Mouse (Mus musculus) cerebellum, postnatal 4 days (tissue): ENCODE measurements around the gene Pnpla5.
"Not testable (repeated sequence)": the region's sequence is repeated elsewhere in the genome, so short reads cannot be mapped to it uniquely, and the experiment has no call there.

Source experiments
- DNase-seq, 2 experiments: peaks; one replicate each; pipeline ENCODE4 v3.0.0; 2022; ENCODE audit warnings: low spot score in 2 of 2, mixed read lengths in 1 of 2

The Pnpla5 gene

GRCm38 (mm10) chr15:84120612-84121011 is 2.4 kb downstream of the Pnpla5 start:
- no peak for DNase-seq

- no peak for DNase-seq
Measured at GRCm38 (mm10) chr15:84116466-84116865, 6.5 kb downstream of the Pnpla5 start.

GRCm38 (mm10) chr15:84115727-84116126 is 7.2 kb downstream of the Pnpla5 start:
- no peak for DNase-seq

- DNase-seq: no peak
Measured at GRCm38 (mm10) chr15:84113873-84114272, 9.1 kb downstream of the Pnpla5 start.

GRCm38 (mm10) chr15:84108899-84109298 is 14.1 kb downstream of the Pnpla5 start:
- no peak for DNase-seq

- DNase-seq: no peak
Measured at GRCm38 (mm10) chr15:84105924-84106500, 17.0 kb downstream of the Pnpla5 start.

- DNase-seq: peak; percentile 41 to 79
Measured at GRCm38 (mm10) chr15:84105105-84105923, 17.7 kb downstream of the Pnpla5 start, which contains the start of gene Sult4a1. Sult4a1 (minus strand) TSS chr15:84105754.

- DNase-seq: no peak
Measured at GRCm38 (mm10) chr15:84104626-84105025, 18.3 kb downstream of the Pnpla5 start.

GRCm38 (mm10) chr15:84097536-84097935 is 25.4 kb downstream of the Pnpla5 start:
- DNase-seq: not testable (repeated sequence)

GRCm38 (mm10) chr15:84096051-84096450 is 26.9 kb downstream of the Pnpla5 start:
- peak; percentile 50 to 85 for DNase-seq

GRCm38 (mm10) chr15:84094921-84095320 is 28.1 kb downstream of the Pnpla5 start:
- no peak for DNase-seq

- DNase-seq: no peak
Measured at GRCm38 (mm10) chr15:84086775-84087174, 36.2 kb downstream of the Pnpla5 start.

- no peak for DNase-seq
Measured at GRCm38 (mm10) chr15:84086364-84086763, 36.6 kb downstream of the Pnpla5 start.

GRCm38 (mm10) chr15:84080069-84080468 is 42.9 kb downstream of the Pnpla5 start:
- no peak for DNase-seq

- no peak for DNase-seq
Measured at GRCm38 (mm10) chr15:84079519-84079918, 43.5 kb downstream of the Pnpla5 start.

GRCm38 (mm10) chr15:84078667-84079066 is 44.3 kb downstream of the Pnpla5 start:
- DNase-seq: no peak

- no peak for DNase-seq
Measured at GRCm38 (mm10) chr15:84077151-84077550, 45.8 kb downstream of the Pnpla5 start.

- no peak for DNase-seq
Measured at GRCm38 (mm10) chr15:84074705-84075185, 48.2 kb downstream of the Pnpla5 start.

- peak; percentile 85 to 86 for DNase-seq
Measured at GRCm38 (mm10) chr15:84073911-84074704, 48.9 kb downstream of the Pnpla5 start.

- no peak for DNase-seq
Measured at GRCm38 (mm10) chr15:84073058-84073457, 49.9 kb downstream of the Pnpla5 start.

- peak; percentile 86 to 97 for DNase-seq
Measured at GRCm38 (mm10) chr15:84072226-84072625, 50.7 kb downstream of the Pnpla5 start.

- DNase-seq: no peak
Measured at GRCm38 (mm10) chr15:84070116-84070676, 52.8 kb downstream of the Pnpla5 start.
